Mouse (Mus musculus): Measurements from ENCODE around the gene Sun1. TPM values are rescaled to one million over a fixed set of nuclear protein-coding genes. Genes with fewer than 3 reads are reported as not detected.

Sun1 gene
- polyA plus RNA-seq, 1 experiment from 2014 or later: 40.3 TPM

DNA sequence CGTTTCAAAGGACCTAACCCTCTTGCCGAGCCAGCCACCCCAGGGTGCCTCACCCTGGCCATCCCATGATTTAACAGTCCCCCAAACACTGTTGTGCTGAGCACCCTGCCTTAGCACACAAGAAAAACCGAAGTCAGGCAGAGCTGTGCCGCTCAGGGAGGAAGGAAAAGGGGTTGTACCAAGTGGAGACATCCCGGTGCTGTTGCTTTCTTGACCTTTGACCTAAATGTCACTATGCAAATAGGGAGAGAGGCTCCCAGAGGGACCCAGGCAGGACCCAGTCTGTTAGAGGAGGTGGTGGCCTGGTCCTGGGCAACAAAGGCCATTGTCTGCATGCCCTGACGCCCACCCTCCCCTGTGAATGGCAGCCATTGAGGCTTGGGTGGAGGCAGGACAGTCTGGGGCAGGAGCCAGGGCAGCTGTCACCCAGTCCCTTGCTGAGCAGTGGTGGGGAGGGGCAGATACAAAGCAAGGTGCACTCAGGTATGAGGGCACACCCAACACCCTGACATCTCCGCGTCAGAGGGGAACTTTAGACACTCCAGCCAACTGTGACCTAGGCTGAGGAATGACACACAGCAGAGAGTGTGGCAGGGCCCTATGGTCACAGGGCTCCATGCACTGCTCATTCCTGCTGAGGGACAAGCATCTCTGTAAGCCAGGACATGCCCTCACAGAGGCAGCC, 85.1 kb downstream of the Sun1 start:
- Histone ChIP-seq H3K4me1 (peaks cover 29% of the 10 kb centered on the region), H3K9me3 (no peaks in the 10 kb centered on the region), H3K36me3 (no peaks in the 10 kb centered on the region), H3K27me3 (ENCODE audit: insufficient read depth, poor library complexity, severe bottlenecking) (peaks cover 29% of the 10 kb centered on the region; the same call in 1 of the 2 replicates), H3K27ac (0 out of 2 replicates have a peak overlapping the region, but pooled peaks have one; percentile 3), H3K4me3 (no peak overlapping the region)
- no peak for DNase-seq (ENCODE audit: low spot score)
- WGBS: 52% methylated on average over 8 of the region's 8 CpGs

DNA sequence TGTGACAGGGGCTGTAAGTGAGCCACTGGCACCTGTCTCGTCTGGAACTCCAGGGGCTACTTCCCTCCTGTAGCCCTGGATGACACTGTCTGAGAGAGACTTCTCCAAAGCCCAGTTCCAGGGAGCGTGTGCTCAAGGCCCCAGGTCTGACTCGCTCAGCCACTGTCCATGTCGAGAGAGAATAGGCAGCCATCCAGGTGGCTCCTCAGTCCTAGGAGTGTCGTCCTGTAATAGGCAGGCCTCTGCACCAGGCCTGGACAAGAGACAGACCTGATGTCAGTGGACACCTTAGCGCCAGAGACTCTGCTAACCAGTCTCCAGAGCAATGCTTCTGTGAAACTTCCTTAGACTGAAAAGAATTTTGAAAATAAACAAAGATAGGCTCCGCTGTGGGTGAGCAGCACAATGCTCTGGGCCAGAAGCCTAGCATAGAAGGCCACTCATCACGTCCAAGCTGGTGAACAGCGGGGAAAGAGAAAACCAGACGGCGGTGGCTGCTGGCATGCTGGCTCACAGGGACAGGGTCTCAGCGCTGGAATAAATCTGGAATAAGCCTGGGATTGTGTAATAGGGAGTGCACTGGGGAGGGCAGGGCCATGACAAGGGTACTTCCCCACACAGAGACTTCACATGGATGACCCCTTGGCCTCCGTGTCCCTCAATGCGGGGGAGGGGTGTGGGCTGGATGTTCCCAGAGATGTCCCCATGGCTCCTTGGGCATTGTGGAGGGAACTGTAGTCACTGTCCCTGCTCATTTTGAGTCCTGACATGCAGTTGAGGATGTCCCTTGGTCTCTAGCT, 85.9 kb downstream of the Sun1 start:
- DNase-seq (ENCODE audit: low spot score): no peak
- WGBS: 57% methylated on average over 14 of the region's 14 CpGs
- Histone ChIP-seq H3K27ac (0 out of 2 replicates have a peak overlapping the region, but pooled peaks have one; percentile 3), H3K4me1 (peaks cover 28% of the 10 kb centered on the region), H3K27me3 (ENCODE audit: insufficient read depth, poor library complexity, severe bottlenecking) (peaks cover 21% of the 10 kb centered on the region; the same call in 1 of the 2 replicates), H3K4me3 (no peak overlapping the region), H3K9me3 (no peaks in the 10 kb centered on the region), H3K36me3 (no peaks in the 10 kb centered on the region)

DNA sequence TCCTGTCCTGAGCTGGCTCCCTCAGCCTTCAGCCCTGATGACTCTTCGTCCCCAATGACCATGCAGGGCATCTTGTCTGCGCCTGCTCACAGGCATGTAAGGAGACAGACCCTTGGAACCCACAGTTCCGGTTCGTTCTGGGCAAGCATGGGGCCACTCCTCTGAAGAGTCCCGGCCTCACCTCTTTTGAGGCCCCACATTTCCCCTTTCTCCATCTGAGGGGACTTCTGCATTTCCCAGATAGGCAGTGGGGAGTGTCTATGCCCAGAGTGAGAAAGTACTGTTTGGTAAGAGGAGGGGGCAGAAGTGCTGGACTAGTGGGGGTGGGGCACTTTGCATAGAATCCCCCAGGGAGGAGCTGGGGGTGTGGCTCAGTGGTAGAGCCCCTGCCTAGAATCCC, 86.7 kb downstream of the Sun1 start:
- Histone ChIP-seq H3K27me3 (ENCODE audit: insufficient read depth, poor library complexity, severe bottlenecking) (peaks cover 14% of the 10 kb centered on the region; the same call in 1 of the 2 replicates), H3K27ac (0 out of 2 replicates have a peak overlapping the region, but pooled peaks have one; percentile 13), H3K4me1 (peaks cover 20% of the 10 kb centered on the region), H3K36me3 (no peaks in the 10 kb centered on the region), H3K9me3 (no peaks in the 10 kb centered on the region), H3K4me3 (no peak overlapping the region)
- 81% methylated on average over 5 of the region's 5 CpGs for WGBS
- no peak for DNase-seq (ENCODE audit: low spot score)

DNA sequence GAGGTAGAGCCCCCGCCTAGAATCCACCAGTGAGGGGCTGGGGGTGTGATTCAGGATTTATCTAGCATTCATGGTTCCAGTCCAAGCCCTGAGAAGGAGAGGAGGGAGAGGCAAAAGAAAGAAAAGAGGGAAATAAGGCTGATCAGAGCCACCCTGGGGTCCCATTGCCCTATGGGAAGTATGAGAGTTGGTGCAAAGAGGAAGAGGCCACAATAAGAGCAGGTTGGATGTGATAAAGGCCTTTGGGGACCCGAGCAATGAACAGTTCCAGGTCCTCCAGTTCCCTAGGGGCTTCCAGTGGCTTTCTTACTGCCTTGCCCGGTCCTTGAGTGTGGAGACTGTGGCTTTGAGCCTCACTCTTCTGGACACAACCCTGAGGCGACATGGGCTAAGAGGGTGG, 87.3 kb downstream of the Sun1 start:
- Histone ChIP-seq H3K4me1 (peaks cover 19% of the 10 kb centered on the region), H3K9me3 (no peaks in the 10 kb centered on the region)

DNA sequence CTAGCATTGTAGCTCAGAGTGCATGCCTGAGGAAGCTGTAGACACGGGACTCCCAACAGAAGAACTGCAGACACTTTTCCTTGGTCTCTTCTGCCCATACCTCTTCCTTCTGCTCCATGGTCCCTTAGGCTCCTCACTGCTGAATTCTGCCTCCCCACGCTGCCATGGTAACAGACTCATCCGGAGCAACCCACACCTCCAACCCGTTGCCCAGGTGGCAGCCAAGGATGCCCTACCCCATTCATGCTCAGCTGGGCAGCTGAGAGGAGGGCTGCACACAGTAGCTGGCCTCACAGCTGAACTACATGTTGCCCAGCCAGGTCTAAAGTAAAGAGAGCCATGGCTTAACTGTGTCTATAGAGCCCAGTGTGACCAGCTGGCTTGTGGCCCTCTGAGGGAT, 88.2 kb downstream of the Sun1 start:
- WGBS: 86% methylated on average over 4 of the region's 4 CpGs
- H3K36me3 ChIP-seq: no peaks in the 10 kb centered on the region

More for the DNA sequence above, 87.3 kb downstream of the Sun1 start:
- no peak for DNase-seq (ENCODE audit: low spot score)
- Histone ChIP-seq H3K36me3 (no peaks in the 10 kb centered on the region), H3K4me3 (no peak overlapping the region), H3K27me3 (ENCODE audit: insufficient read depth, poor library complexity, severe bottlenecking) (peaks cover 10% of the 10 kb centered on the region; the same call in 1 of the 2 replicates), H3K27ac (no peak overlapping the region)
- 83% methylated on average over 4 of the region's 4 CpGs for WGBS

GRCm38 (mm10) chr5:139290467-139291259, 90.2 kb downstream of the Sun1 start:
- no peaks in the 10 kb centered on the region for H3K9me3 ChIP-seq
- H3K4me3 ChIP-seq: no peak overlapping the region
- peaks cover 11% of the 10 kb centered on the region for H3K4me1 ChIP-seq
- WGBS: 82% methylated on average over 12 of the region's 12 CpGs
- no peak overlapping the region for H3K27ac ChIP-seq
- no peaks in the 10 kb centered on the region for H3K27me3 ChIP-seq (ENCODE audit: insufficient read depth, poor library complexity, severe bottlenecking)
- no peak for DNase-seq (ENCODE audit: low spot score)
- no peaks in the 10 kb centered on the region for H3K36me3 ChIP-seq

More for the DNA sequence above, 88.2 kb downstream of the Sun1 start:
- no peak overlapping the region for H3K4me3 ChIP-seq
- no peak overlapping the region for H3K27ac ChIP-seq
- no peaks in the 10 kb centered on the region for H3K9me3 ChIP-seq
- peaks cover 9% of the 10 kb centered on the region; the same call in 1 of the 2 replicates for H3K27me3 ChIP-seq (ENCODE audit: insufficient read depth, poor library complexity, severe bottlenecking)
- DNase-seq (ENCODE audit: low spot score): no peak
- peaks cover 19% of the 10 kb centered on the region for H3K4me1 ChIP-seq

DNA sequence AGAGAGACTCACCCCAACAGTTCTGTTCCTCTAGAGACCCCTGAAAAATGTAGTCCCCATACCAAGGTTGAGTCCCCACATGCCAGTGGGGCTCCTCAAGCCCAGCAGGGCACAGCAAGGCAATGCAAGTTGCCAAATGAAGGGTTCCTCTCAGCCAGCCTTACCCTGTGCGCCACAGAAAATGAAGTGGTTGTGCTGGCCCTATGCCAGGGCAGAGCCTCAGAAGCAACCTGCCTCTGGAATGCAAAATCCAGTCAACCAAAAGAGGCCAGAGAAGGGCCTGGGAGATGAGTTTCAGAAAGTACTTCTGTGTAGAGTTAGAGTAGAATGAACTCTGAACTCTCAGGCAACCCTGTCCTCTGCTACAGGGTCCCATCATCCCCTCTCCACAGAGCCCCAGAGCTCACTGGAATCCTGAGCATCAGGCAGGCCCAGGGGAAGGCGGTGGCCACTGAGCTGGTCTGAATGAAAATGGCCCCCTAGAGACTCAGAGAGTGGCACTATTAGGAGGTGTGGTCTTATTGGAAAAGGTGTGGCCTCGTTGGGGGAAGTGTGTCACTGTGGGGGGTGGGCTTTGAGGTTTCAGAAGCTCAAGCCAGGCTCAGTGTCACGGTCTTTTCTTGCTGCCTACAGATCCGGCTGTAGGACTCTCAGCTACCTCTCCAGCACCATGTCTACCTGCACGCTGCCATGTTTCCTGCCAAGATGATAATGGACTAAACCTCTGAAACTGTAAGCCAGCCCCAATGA, 91.5 kb downstream of the Sun1 start:
- Histone ChIP-seq H3K36me3 (no peaks in the 10 kb centered on the region), H3K4me3 (no peak overlapping the region), H3K27me3 (ENCODE audit: insufficient read depth, poor library complexity, severe bottlenecking) (no peaks in the 10 kb centered on the region), H3K4me1 (no peaks in the 10 kb centered on the region), H3K27ac (no peak overlapping the region), H3K9me3 (no peaks in the 10 kb centered on the region)
- DNase-seq (ENCODE audit: low spot score): no peak
- 66% methylated on average over 6 of the region's 6 CpGs for WGBS

DNA sequence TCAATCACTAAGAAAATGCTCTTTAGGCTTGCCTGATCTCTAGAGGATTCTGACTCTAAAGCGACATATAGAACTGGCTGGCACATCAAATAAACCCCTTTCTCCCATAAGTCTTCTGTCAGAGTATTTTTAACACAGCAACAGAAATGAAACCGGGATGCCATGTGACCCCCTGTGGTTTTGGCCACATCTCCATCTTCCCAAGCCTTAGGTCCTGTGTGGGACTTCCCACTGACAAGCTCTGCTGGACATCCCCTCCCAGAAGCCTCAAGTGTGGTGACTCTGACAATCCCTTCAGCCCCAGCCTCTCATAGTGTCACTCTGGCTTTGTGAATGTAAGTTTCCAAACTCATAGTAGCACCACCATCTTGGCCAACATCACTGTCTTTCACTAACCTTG, 93.7 kb downstream of the Sun1 start:
- Histone ChIP-seq H3K4me3 (no peak overlapping the region), H3K9me3 (no peaks in the 10 kb centered on the region), H3K4me1 (peaks cover 2% of the 10 kb centered on the region; the same call in 1 of the 2 replicates), H3K27me3 (ENCODE audit: insufficient read depth, poor library complexity, severe bottlenecking) (no peaks in the 10 kb centered on the region), H3K36me3 (no peaks in the 10 kb centered on the region), H3K27ac (no peak overlapping the region)
- WGBS: 72% methylated on average over 2 of the region's 2 CpGs
- no peak for DNase-seq (ENCODE audit: low spot score)

DNA sequence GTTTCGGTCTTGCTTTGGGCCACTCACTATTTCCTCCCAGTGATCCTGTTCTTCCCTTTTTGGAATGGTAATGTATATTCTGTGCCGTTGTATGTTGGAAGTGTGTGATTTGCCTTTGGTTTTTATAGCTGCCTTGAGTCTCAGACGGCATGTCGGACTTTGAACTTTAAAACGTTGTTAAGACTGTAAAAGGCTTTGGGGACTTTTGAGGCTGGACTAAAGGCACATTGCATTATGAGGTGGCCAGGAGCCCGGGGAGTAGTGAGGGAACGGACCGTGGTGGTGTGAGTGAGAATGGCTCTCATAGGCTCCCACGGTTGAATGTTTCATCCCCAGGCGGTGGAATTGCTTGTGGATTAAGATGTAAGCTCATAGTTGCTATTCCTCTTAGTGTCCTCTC, 96.7 kb downstream of the Sun1 start:
- 90% methylated on average over 10 of the region's 10 CpGs for WGBS
- Histone ChIP-seq H3K4me1 (peaks cover 14% of the 10 kb centered on the region; the same call in 1 of the 2 replicates), H3K27ac (no peak overlapping the region), H3K27me3 (ENCODE audit: insufficient read depth, poor library complexity, severe bottlenecking) (peaks cover 17% of the 10 kb centered on the region; the same call in 1 of the 2 replicates), H3K36me3 (no peaks in the 10 kb centered on the region), H3K9me3 (no peaks in the 10 kb centered on the region), H3K4me3 (no peak overlapping the region)
- no peak for DNase-seq (ENCODE audit: low spot score)

DNA sequence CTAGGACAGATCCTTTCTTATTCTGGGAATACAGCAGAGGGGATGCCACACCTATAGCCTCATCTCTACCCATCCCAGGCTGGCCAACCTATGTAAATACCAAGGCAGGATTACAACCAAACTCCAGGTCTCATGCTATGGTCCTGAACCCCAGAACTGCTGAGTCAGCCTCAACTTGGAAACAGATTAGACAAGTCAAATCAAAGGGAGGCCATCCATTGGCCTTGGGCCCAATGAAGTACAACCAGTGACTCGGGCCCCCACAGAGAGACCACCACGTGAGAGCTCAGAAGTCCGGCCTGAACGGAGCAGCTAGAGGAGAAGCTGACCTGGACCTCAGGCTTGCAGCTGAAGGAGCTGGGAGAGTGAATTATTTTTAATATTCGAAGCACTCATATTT, 97.3 kb downstream of the Sun1 start:
- Histone ChIP-seq H3K9me3 (no peaks in the 10 kb centered on the region), H3K27me3 (ENCODE audit: insufficient read depth, poor library complexity, severe bottlenecking) (peaks cover 17% of the 10 kb centered on the region; the same call in 1 of the 2 replicates), H3K4me1 (peaks cover 14% of the 10 kb centered on the region; the same call in 1 of the 2 replicates), H3K36me3 (no peaks in the 10 kb centered on the region), H3K27ac (no peak overlapping the region), H3K4me3 (no peak overlapping the region)
- DNase-seq (ENCODE audit: low spot score): no peak
- 81% methylated on average over 5 of the region's 5 CpGs for WGBS
